Comparison of ENCODE assay signal across 10 mouse cellular contexts in the genomic region with DNA sequence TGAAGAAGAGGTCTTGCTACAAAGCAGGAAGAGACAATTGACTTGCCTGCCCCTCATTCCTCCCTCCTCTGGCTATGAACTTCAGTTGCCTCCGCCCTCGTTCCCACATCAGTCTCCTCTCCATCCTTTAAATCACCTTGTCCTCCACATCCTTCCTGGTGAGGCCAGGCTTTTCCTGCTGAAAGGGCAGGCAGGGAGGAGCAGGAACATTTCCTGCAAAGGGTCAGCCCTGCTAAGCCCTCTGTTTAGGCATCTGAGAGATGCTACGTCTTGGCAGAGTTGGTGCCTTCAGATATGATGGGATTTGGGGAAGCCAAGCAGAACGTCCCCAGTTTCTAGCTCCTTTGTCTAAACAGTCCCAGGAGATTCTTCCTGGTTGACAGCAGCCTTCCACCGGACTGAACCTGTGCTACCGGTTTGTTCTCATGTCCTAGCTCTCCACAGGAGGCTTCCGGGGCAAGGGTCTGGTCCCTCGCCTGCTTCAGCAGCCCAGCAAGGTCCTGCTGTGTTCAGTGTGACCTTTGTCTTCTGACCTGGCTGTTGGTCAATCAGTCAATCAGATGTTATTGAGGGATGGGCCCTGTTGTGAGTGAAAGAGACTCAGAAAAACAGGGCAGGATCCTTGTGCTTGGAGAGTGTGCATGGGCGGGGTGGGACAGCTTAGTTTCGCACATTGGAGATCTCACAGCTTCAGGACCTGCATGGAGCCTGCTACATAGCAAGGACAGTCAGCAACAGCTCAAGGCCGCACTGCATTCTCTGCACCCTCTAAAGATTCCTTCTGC. TPM values are rescaled to one million over a fixed set of nuclear protein-coding genes. Genes with fewer than 3 reads are reported as not detected.
DNase-seq lines count a peak whose midpoint lies in the region; ATAC-seq lines count a peak whose summit lies in the region.
"Had no signal": no experiment of that assay in that cellular context is flagged by ENCODE, and none has a peak within 500 bp of the region (broad histone marks: within the 10 kb centered on the region; RNA-seq: fewer than 3 reads in every experiment).

No protein-coding gene starts in this region.

- intact Hi-C loops in gastrocnemius, postnatal 14 days (cut with DNase I; ENCODE audit: low total_unique reads), result no loop called here

- peaks cover 40% of the 10 kb centered on the region for H3K4me1 ChIP-seq in hindbrain, embryonic 10.5 days (replicated peaks)
- peaks cover 5% of the 10 kb centered on the region for H3K4me1 ChIP-seq in hindbrain, embryonic 12.5 days
- peaks cover 7% of the 10 kb centered on the region for H3K4me1 ChIP-seq in intestine, embryonic 16.5 days (ENCODE audit: control insufficient read depth, insufficient read depth, low read length)
- H3K4me1 ChIP-seq in limb, embryonic 10.5 days, result peaks cover 53% of the 10 kb centered on the region
- peaks cover 4% of the 10 kb centered on the region; the same call in 1 of the 2 replicates for H3K4me1 ChIP-seq in stomach, embryonic 16.5 days (ENCODE audit: control insufficient read depth, insufficient read depth, low read length)
- H3K4me1 ChIP-seq: midbrain, embryonic 15.5 days had no signal

- H3K27me3 ChIP-seq in hindbrain, embryonic 10.5 days (ENCODE audit: insufficient read depth, poor library complexity, severe bottlenecking), result no peaks in the 10 kb centered on the region
- 0 out of 2 replicates have a peak, but pooled peaks cover 2% of the 10 kb centered on the region for H3K27me3 ChIP-seq in hindbrain, embryonic 12.5 days
- H3K27me3 ChIP-seq in intestine, embryonic 16.5 days (replicated peaks; ENCODE audit: control insufficient read depth, insufficient read depth, low read length), result no peaks in the 10 kb centered on the region
- no peaks in the 10 kb centered on the region for H3K27me3 ChIP-seq in limb, embryonic 10.5 days (ENCODE audit: low read depth, poor library complexity, severe bottlenecking)
- no peaks in the 10 kb centered on the region for H3K27me3 ChIP-seq in stomach, embryonic 16.5 days (ENCODE audit: control insufficient read depth, insufficient read depth, low read length)
- H3K27me3 ChIP-seq: CH12.LX; midbrain, embryonic 15.5 days had no signal

- H3K9me3 ChIP-seq in hindbrain, embryonic 10.5 days, result no peaks in the 10 kb centered on the region
- no peaks in the 10 kb centered on the region for H3K9me3 ChIP-seq in hindbrain, embryonic 12.5 days (replicated peaks)
- H3K9me3 ChIP-seq in intestine, embryonic 16.5 days (ENCODE audit: control insufficient read depth, low read length), result no peaks in the 10 kb centered on the region
- no peaks in the 10 kb centered on the region for H3K9me3 ChIP-seq in limb, embryonic 10.5 days (replicated peaks)
- H3K9me3 ChIP-seq in stomach, embryonic 16.5 days (replicated peaks; ENCODE audit: control insufficient read depth, low read length), result no peaks in the 10 kb centered on the region
- H3K9me3 ChIP-seq: midbrain, embryonic 15.5 days had no signal

- H3K27ac ChIP-seq in hindbrain, embryonic 10.5 days, result peak overlapping the region; percentile 45; the same call in 1 of the 2 replicates
- H3K27ac ChIP-seq in hindbrain, embryonic 12.5 days, result no peak overlapping the region
- peak overlapping the region; percentile 57 for H3K27ac ChIP-seq in intestine, embryonic 16.5 days (ENCODE audit: low read length)
- H3K27ac ChIP-seq in limb, embryonic 10.5 days, result peak overlapping the region; percentile 31; the same call in 1 of the 2 replicates
- no peak overlapping the region; the same call in 1 of the 2 replicates for H3K27ac ChIP-seq in stomach, embryonic 16.5 days (ENCODE audit: low read length)
- H3K27ac ChIP-seq: midbrain, embryonic 15.5 days had no signal

- DNase-seq in hindbrain, embryonic 10.5 days (ENCODE audit: low spot score), result no peak
- no peak for DNase-seq in limb, embryonic 10.5 days (ENCODE audit: low spot score)
- no peak for DNase-seq in gastrocnemius, postnatal 14 days
- DNase-seq in cerebellum, adult 11-12 months, result no peak
- DNase-seq: lung, postnatal 14 days had no signal

- no peak overlapping the region for H3K4me2 ChIP-seq in hindbrain, embryonic 12.5 days (replicated peaks)
- H3K4me2 ChIP-seq in intestine, embryonic 16.5 days (ENCODE audit: low read depth, low read length), result 0 out of 2 replicates have a peak overlapping the region, but pooled peaks have one; percentile 7
- H3K4me2 ChIP-seq in stomach, embryonic 16.5 days (ENCODE audit: low read depth, low read length), result no peak overlapping the region
- H3K4me2 ChIP-seq: midbrain, embryonic 15.5 days had no signal

- H3K36me3 ChIP-seq in hindbrain, embryonic 10.5 days, result no peaks in the 10 kb centered on the region
- no peaks in the 10 kb centered on the region for H3K36me3 ChIP-seq in hindbrain, embryonic 12.5 days
- no peaks in the 10 kb centered on the region for H3K36me3 ChIP-seq in intestine, embryonic 16.5 days (ENCODE audit: control insufficient read depth, insufficient read depth, low read length)
- no peaks in the 10 kb centered on the region for H3K36me3 ChIP-seq in limb, embryonic 10.5 days
- H3K36me3 ChIP-seq in stomach, embryonic 16.5 days (ENCODE audit: control insufficient read depth, insufficient read depth, low read length), result no peaks in the 10 kb centered on the region
- H3K36me3 ChIP-seq: midbrain, embryonic 15.5 days had no signal

- H3K9ac ChIP-seq in hindbrain, embryonic 12.5 days, result no peak overlapping the region
- no peak overlapping the region; the same call in 1 of the 2 replicates for H3K9ac ChIP-seq in intestine, embryonic 16.5 days (ENCODE audit: low read depth, low read length)
- H3K9ac ChIP-seq in stomach, embryonic 16.5 days (ENCODE audit: low read length), result no peak overlapping the region
- H3K9ac ChIP-seq: midbrain, embryonic 15.5 days had no signal

- H3K4me3 ChIP-seq in hindbrain, embryonic 10.5 days, result no peak overlapping the region
- H3K4me3 ChIP-seq in hindbrain, embryonic 12.5 days, result no peak overlapping the region
- no peak overlapping the region for H3K4me3 ChIP-seq in intestine, embryonic 16.5 days (ENCODE audit: low read length)
- H3K4me3 ChIP-seq in limb, embryonic 10.5 days, result no peak overlapping the region
- H3K4me3 ChIP-seq in stomach, embryonic 16.5 days (replicated peaks; ENCODE audit: low read length), result no peak overlapping the region
- H3K4me3 ChIP-seq: midbrain, embryonic 15.5 days had no signal

- 51% methylated on average over 11 of the region's 11 CpGs for WGBS in hindbrain, embryonic 10.5 days
- WGBS in hindbrain, embryonic 12.5 days, result 58% methylated on average over 11 of the region's 11 CpGs
- 48% methylated on average over 11 of the region's 11 CpGs for WGBS in intestine, embryonic 16.5 days
- WGBS in limb, embryonic 10.5 days, result 73% methylated on average over 11 of the region's 11 CpGs
- 46% methylated on average over 11 of the region's 11 CpGs for WGBS in stomach, embryonic 16.5 days

- ATAC-seq in hindbrain, embryonic 12.5 days (ENCODE audit: low FRiP score), result no peak
- ATAC-seq in intestine, embryonic 16.5 days, result peak; percentile 89
- ATAC-seq in stomach, embryonic 16.5 days (ENCODE audit: insufficient read depth, low FRiP score), result peak; percentile 33
- ATAC-seq: midbrain, embryonic 15.5 days had no signal

RNA-seq across cellular contexts. Expression of a gene that starts 38.9 kb away (rescaled TPM):
- 2.4 and 2.9 TPM in 2 replicates for polyA plus RNA-seq in hindbrain, embryonic 10.5 days (2016; fragmentation: Nextera tagmentation; extraction: Ambion mirVana)
- polyA plus RNA-seq in hindbrain, embryonic 12.5 days (2016; fragmentation: Nextera tagmentation; extraction: Ambion mirVana), result 1.9 and 2.7 TPM in 2 replicates
- 4.1 and 5.6 TPM in 2 replicates for polyA plus RNA-seq in intestine, embryonic 16.5 days (2015; fragmentation: Nextera tagmentation; extraction: Ambion mirVana)
- polyA plus RNA-seq in limb, embryonic 10.5 days (2016; fragmentation: Nextera tagmentation; extraction: Ambion mirVana), result 1.8 and 2.8 TPM in 2 replicates
- 4.7 and 5.9 TPM in 2 replicates for polyA plus RNA-seq in stomach, embryonic 16.5 days (2015; fragmentation: Nextera tagmentation; extraction: Ambion mirVana)
- 10 to 100 TPM in 1 of 2 experiments, 1 to 10 TPM in 1; 4.2 to 12.3 TPM for total RNA-seq in gastrocnemius, postnatal 14 days (2021)

Comparison
In these comparisons a context has a peak if more than half of its experiments do, and no peak if none do; other contexts are left out.
1. H3K27ac ChIP-seq: peak in hindbrain, embryonic 10.5 days (single experiment), intestine, embryonic 16.5 days (single experiment) and limb, embryonic 10.5 days (single experiment); none in hindbrain, embryonic 12.5 days (single experiment) and stomach, embryonic 16.5 days (single experiment).